Mouse (Mus musculus): ENCODE data around the gene Gramd1a.
A peak's percentile ranks its signal among the peaks of the same experiment; 100 is the strongest.

The Gramd1a gene

GRCm38 (mm10) chr7:31155296-31156033 lies at the start of gene Gramd1a:
Gene Gramd1a (minus strand): TSS chr7:31155896.
- DNase-seq: no peak

- DNase-seq: no peak
Observed at GRCm38 (mm10) chr7:31195591-31196307, 40.1 kb upstream of the Gramd1a start.

GRCm38 (mm10) chr7:31184711-31185110 lies 29.0 kb upstream of the Gramd1a start:
- no peak for DNase-seq

GRCm38 (mm10) chr7:31182863-31183262 lies 27.2 kb upstream of the Gramd1a start:
- DNase-seq: no peak

- peak; percentile 39 for DNase-seq
Observed at GRCm38 (mm10) chr7:31176886-31177763, 21.4 kb upstream of the Gramd1a start.

GRCm38 (mm10) chr7:31175096-31175495 lies 19.4 kb upstream of the Gramd1a start:
- DNase-seq: no peak

- no peak for DNase-seq
Observed at GRCm38 (mm10) chr7:31174466-31174865, 18.8 kb upstream of the Gramd1a start.

- peak; percentile 22 for DNase-seq
Observed at GRCm38 (mm10) chr7:31172238-31172637, 16.5 kb upstream of the Gramd1a start.

- no peak for DNase-seq
Observed at GRCm38 (mm10) chr7:31170520-31170919, 14.8 kb upstream of the Gramd1a start.

- DNase-seq: no peak
Observed at GRCm38 (mm10) chr7:31168412-31168811, 12.7 kb upstream of the Gramd1a start.

GRCm38 (mm10) chr7:31164748-31165147 lies 9.1 kb upstream of the Gramd1a start:
- no peak for DNase-seq

GRCm38 (mm10) chr7:31163666-31164577 lies 8.2 kb upstream of the Gramd1a start:
- no peak for DNase-seq

GRCm38 (mm10) chr7:31162324-31162723 lies 6.6 kb upstream of the Gramd1a start:
- no peak for DNase-seq

GRCm38 (mm10) chr7:31161831-31162230 lies 6.1 kb upstream of the Gramd1a start:
- no peak for DNase-seq

- no peak for DNase-seq
Observed at GRCm38 (mm10) chr7:31161246-31161645, 5.5 kb upstream of the Gramd1a start.

- no peak for DNase-seq
Observed at GRCm38 (mm10) chr7:31160763-31161162, 5.1 kb upstream of the Gramd1a start.

GRCm38 (mm10) chr7:31156034-31156928 lies 585 bp upstream of the Gramd1a start:
- peak; percentile 15 for DNase-seq

GRCm38 (mm10) chr7:31153536-31154320 lies 2.0 kb downstream of the Gramd1a start:
- no peak for DNase-seq

- peak; percentile 78 for DNase-seq
Observed at GRCm38 (mm10) chr7:31151301-31152241, 4.1 kb downstream of the Gramd1a start.
